Mouse (Mus musculus) hindbrain, embryonic 14.5 days (tissue): ENCODE results near the gene Vamp1. TPM values are rescaled to one million over a fixed set of nuclear protein-coding genes. Genes with fewer than 3 reads are reported as not detected.

Experiments used
- ATAC-seq: fragments of 200-750 bp; cut with Nextera tagmentation; 2 replicates; pipeline ENCODE4 v1.8.0; 2017; ENCODE audit warnings: moderate number of reproducible peaks, mild to moderate bottlenecking, moderate TSS enrichment, moderate library complexity; ENCODE audit not compliant: low FRiP score
- DNase-seq: peaks from one replicate; pipeline ENCODE4 v3.0.0-alpha.2; 2015; ENCODE audit warnings: low spot score
- H3K27ac ChIP-seq: fragments of 300-500 bp; sonication (generic); 2 replicates; pipeline ENCODE4 v1.5.1; 2014; ENCODE audit warnings: mild to moderate bottlenecking, moderate library complexity
- H3K27me3 ChIP-seq: fragments of 300-500 bp; sonication (generic); 2 replicates; pipeline ENCODE4 v1.6.1; 2014; ENCODE audit warnings: mild to moderate bottlenecking, low read length, mixed read lengths; ENCODE audit not compliant: control insufficient read depth, insufficient read depth
- H3K36me3 ChIP-seq: fragments of 300-500 bp; sonication (generic); replicated peaks from 2 replicates; pipeline ENCODE4 v1.6.1; 2014; ENCODE audit not compliant: control insufficient read depth, insufficient read depth
- H3K4me1 ChIP-seq: fragments of 300-500 bp; sonication (generic); replicated peaks from 2 replicates; pipeline ENCODE4 v1.6.1; 2014; ENCODE audit warnings: antibody characterized with exemption, low read length, mixed read lengths; ENCODE audit not compliant: control insufficient read depth, insufficient read depth
- H3K4me2 ChIP-seq: fragments of 300-500 bp; sonication (generic); replicated peaks from 2 replicates; pipeline ENCODE4 v1.6.1; 2014; ENCODE audit warnings: mild to moderate bottlenecking, moderate library complexity
- H3K4me3 ChIP-seq: fragments of 300-500 bp; sonication (generic); replicated peaks from 2 replicates; pipeline ENCODE4 v1.5.1; 2014; ENCODE audit warnings: mild to moderate bottlenecking, low read length
- H3K9ac ChIP-seq: fragments of 300-500 bp; sonication (generic); 2 replicates; pipeline ENCODE4 v1.6.1; 2014
- H3K9me3 ChIP-seq: fragments of 300-500 bp; sonication (generic); 2 replicates; pipeline ENCODE4 v1.6.1; 2016; ENCODE audit warnings: low read length; ENCODE audit not compliant: control insufficient read depth
- WGBS: fragments of 180-500 bp; shearing (Covaris S2); extraction: QIAGEN DNeasy Blood & Tissue Kit; methylation state at CpG from one replicate; pipeline ENCODE4 v1.1.7; 2014; 5-methylcytosine and 5-hydroxymethylcytosine counted together
- microRNA-seq: library from miRNA; unstranded; fragments of <30 nt; microRNA quantifications from one replicate; pipeline ENCODE4, GENCODE M21; 2016
- polyA plus RNA-seq: library from polyadenylated mRNA; unstranded; fragments of >200 nt; fragmentation: Nextera tagmentation; extraction: Ambion mirVana; gene quantifications from 2 replicates; pipeline ENCODE4 v1.2.1, GENCODE M21; 2014

The Vamp1 gene
- polyA plus RNA-seq, 1 experiment from 2014 or later, result 12.6 TPM

DNA sequence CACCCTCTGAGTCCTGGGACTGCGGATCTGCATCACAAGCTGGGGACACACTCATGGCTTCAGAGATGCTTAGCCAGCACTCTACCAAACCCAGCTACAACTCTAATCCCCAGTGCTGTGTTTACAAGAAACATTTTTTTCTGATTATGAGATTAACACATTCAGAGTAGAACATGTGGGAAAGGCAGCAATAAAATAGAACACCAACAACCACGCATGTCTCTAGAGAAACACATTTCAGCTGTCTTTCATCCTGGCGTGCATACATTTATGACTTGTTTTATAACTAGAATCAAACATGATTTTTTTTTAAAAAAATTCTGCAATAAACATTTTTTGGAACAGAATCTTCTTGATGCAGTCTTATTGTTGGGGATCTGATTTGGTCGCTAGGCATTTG lies 71.6 kb downstream of the Vamp1 start:
- no peak for DNase-seq
- Histone ChIP-seq H3K4me1 (no peaks in the 10 kb centered on the region), H3K9ac (no peak overlapping the region), H3K9me3 (no peaks in the 10 kb centered on the region), H3K4me3 (no peak overlapping the region), H3K36me3 (no peaks in the 10 kb centered on the region), H3K27ac (no peak overlapping the region), H3K4me2 (no peak overlapping the region), H3K27me3 (no peaks in the 10 kb centered on the region)
- WGBS, result 88% methylated on average over 4 of the region's 4 CpGs
- ATAC-seq, result no peak

DNA sequence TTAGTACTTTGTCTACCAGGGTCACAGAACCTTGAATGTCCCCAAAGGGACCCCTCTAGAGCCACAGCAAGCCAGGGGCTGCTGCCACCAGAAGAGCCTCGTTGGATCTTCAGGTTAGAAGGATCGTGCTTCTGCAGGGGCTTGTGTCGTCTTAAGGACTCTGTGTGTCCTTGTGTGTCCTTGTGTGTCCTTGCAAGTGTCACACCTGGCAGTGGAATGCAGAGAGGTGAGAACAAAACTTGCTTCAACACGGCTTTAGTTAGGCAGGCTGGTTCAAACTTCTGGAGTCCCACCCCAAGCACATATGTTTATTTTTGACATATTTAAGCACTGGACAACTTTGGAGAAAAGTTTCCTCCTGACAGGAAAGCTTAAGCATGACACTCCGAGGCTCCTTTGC lies 73.4 kb downstream of the Vamp1 start:
- Histone ChIP-seq H3K4me2 (no peak overlapping the region), H3K27me3 (no peaks in the 10 kb centered on the region), H3K4me1 (no peaks in the 10 kb centered on the region), H3K9me3 (no peaks in the 10 kb centered on the region), H3K27ac (no peak overlapping the region), H3K9ac (no peak overlapping the region), H3K36me3 (no peaks in the 10 kb centered on the region), H3K4me3 (no peak overlapping the region)
- DNase-seq, result no peak
- WGBS, result 85% methylated on average over 5 of the region's 5 CpGs
- no peak for ATAC-seq

DNA sequence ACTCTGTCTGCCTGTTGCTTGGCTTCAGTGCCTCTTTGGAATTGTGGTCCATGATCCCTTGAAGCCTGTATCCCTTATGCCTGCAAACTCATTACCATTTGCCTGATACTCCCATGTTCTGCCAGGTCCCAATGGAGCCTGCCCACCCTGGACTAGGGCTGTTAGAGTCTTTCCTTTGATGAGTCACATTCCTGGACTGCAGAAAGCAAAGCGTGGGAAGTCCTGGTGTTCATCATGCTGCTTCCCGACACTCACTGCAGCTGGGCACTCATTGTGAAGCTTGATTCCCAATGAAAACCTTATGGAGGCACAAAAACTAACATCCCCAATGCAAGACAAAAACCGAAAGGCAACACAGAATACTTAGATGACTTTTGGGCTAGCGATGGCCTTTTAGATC lies 76.0 kb downstream of the Vamp1 start:
- Histone ChIP-seq H3K9ac (no peak overlapping the region), H3K4me2 (no peak overlapping the region), H3K27me3 (no peaks in the 10 kb centered on the region), H3K27ac (no peak overlapping the region), H3K36me3 (no peaks in the 10 kb centered on the region), H3K9me3 (no peaks in the 10 kb centered on the region), H3K4me1 (no peaks in the 10 kb centered on the region), H3K4me3 (no peak overlapping the region)
- no peak for ATAC-seq
- WGBS, result 80% methylated on average over 4 of the region's 4 CpGs
- DNase-seq, result no peak

DNA sequence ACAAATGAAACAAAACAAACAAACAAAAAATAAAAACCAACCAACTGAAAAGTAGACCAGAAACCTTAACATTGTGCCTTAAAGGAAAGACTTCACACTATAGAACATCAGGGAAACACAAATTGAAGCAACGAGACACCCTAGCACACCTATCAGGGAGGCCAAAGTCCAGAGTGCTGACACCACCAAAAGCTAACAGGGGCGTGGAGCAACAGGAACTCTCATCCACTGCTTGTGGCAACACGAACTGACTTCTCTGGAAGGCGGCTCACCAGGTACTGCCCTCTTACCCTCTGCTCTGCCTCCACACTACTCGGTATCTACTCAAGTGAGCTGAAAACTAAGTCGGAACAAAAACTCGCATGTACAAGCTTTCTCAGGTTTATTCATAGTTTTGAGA lies 76.9 kb downstream of the Vamp1 start:
- 94% methylated on average over 7 of the region's 7 CpGs for WGBS
- no peaks in the 10 kb centered on the region for H3K27me3 ChIP-seq
- DNase-seq, result no peak

DNA sequence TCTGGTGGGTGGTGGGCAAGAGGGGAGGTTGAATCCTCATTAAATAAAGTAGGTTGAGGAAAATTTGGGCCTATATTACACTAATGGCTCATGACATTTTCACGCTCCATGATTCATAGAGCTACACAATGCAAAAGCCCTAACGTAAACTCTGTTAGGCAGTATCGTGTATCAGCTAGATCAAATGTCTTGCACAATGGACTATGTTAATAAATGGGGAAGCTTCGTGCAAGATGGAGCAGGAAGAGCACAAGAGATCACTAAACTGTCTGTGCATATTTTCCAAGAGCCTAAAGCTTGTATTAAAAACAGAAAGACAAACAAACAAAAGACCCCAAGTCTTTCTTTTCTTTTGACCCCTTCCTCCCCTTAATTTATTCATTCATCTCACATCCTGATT lies 78.7 kb downstream of the Vamp1 start:
- ATAC-seq, result no peak
- Histone ChIP-seq H3K4me3 (no peak overlapping the region), H3K36me3 (no peaks in the 10 kb centered on the region), H3K27me3 (no peaks in the 10 kb centered on the region), H3K4me1 (no peaks in the 10 kb centered on the region), H3K9me3 (no peaks in the 10 kb centered on the region), H3K27ac (no peak overlapping the region), H3K9ac (no peak overlapping the region), H3K4me2 (no peak overlapping the region)
- 88% methylated on average over 4 of the region's 4 CpGs for WGBS
- DNase-seq, result no peak

More for the DNA sequence above, 76.9 kb downstream of the Vamp1 start:
- Histone ChIP-seq H3K4me3 (no peak overlapping the region), H3K27ac (no peak overlapping the region), H3K4me2 (no peak overlapping the region), H3K4me1 (no peaks in the 10 kb centered on the region), H3K9ac (no peak overlapping the region), H3K9me3 (no peaks in the 10 kb centered on the region), H3K36me3 (no peaks in the 10 kb centered on the region)
- ATAC-seq, result no peak

Small RNA genes within 50 kb of the gene (microRNA-seq; reads per million reads assigned to microRNA genes)
- gene Mir3098 (not detected), gene Mir8113 (not detected)

Other genes with a start within 250 kb of the Vamp1 start
- 47.8 and 53.8 TPM in 2 replicates for gene Pianp, start 218.9 kb upstream of the Vamp1 start, polyA plus RNA-seq
- 12.0 and 14.6 TPM in 2 replicates for gene Zfp384, start 206.4 kb upstream of the Vamp1 start, polyA plus RNA-seq
- 112 and 113 TPM in 2 replicates for gene Ing4, start 175.8 kb upstream of the Vamp1 start, polyA plus RNA-seq
- gene Acrbp, start 165.9 kb upstream of the Vamp1 start, polyA plus RNA-seq, result 17.1 and 18.7 TPM in 2 replicates
- gene Lpar5, start 147.6 kb upstream of the Vamp1 start, polyA plus RNA-seq, result 0.50 and 0.51 TPM in 2 replicates
- 68.5 and 78.0 TPM in 2 replicates for gene Chd4, start 119.6 kb upstream of the Vamp1 start, polyA plus RNA-seq
- gene Nop2, start 83.6 kb upstream of the Vamp1 start, polyA plus RNA-seq, result 40.3 and 48.4 TPM in 2 replicates
- gene Iffo1, start 70.3 kb upstream of the Vamp1 start, polyA plus RNA-seq, result 18.2 and 19.0 TPM in 2 replicates
- gene Gapdh, start 49.1 kb upstream of the Vamp1 start, polyA plus RNA-seq, result 1,428 and 1,660 TPM in 2 replicates
- 40.1 and 40.7 TPM in 2 replicates for gene Ncapd2, start 23.9 kb upstream of the Vamp1 start, polyA plus RNA-seq
- gene Mrpl51, start 23.8 kb upstream of the Vamp1 start, polyA plus RNA-seq, result 140 and 142 TPM in 2 replicates
- gene Tapbpl, start 16.3 kb downstream of the Vamp1 start, polyA plus RNA-seq, result 4.7 and 5.3 TPM in 2 replicates
- 0.86 and 1.2 TPM in 2 replicates for gene Cd27, start 21.5 kb downstream of the Vamp1 start, polyA plus RNA-seq
- not detected in 2 replicates for gene Tuba3a, start 70.5 kb downstream of the Vamp1 start, polyA plus RNA-seq
- gene Ltbr, start 98.3 kb downstream of the Vamp1 start, polyA plus RNA-seq, result 14.8 and 14.9 TPM in 2 replicates
- gene Scnn1a, start 105.1 kb downstream of the Vamp1 start, polyA plus RNA-seq, result 0.50 and 0.53 TPM in 2 replicates
- gene Tnfrsf1a, start 133.8 kb downstream of the Vamp1 start, polyA plus RNA-seq, result 15.4 and 16.6 TPM in 2 replicates
- 0.10 and 0.23 TPM in 2 replicates for gene Plekhg6, start 165.2 kb downstream of the Vamp1 start, polyA plus RNA-seq